Mouse (Mus musculus): ENCODE results near the gene Tnk2. TPM values are rescaled to one million over a fixed set of nuclear protein-coding genes. Genes with fewer than 3 reads are reported as not detected.

Tnk2 gene
- polyA plus RNA-seq, 1 experiment = 38.2 TPM

DNA sequence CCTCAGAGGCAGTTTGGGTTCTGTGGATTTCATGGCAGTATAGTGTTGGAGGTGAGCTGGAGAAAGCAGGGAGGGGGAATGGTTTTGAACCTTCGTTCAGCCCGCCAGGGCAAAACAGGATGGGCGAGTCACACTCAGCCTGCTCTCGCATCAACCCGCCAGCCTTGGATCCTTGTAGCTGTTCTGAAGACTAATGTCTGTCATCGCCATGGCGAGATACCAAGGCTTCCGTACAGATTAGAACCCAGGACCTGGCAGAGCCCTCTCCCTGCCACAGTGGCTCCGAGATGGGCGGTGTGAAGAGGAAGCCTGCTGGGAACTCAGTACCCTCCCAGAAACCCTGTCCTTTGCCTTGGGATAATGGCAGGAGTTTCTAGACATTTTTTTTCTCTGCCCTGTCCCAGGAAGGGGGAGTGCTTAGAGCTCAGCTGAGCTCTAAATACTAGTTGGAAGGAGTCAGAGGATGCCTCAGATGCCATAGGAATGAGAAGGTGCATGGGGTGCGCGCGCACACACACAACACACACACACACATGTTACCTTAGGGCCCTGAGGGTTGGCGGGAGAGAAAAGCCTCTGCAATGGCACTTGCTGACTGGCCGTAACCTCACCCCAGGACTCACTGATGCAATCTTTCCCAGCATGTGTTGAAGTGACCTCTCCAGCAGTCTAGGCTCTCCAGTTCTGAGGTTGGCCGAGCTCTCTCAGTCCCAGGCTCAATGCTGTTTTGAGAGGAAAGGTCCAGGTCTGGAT is 14.0 kb downstream of the Tnk2 start:
- 90% methylated on average over 16 of the region's 16 CpGs for WGBS
- no peak for DNase-seq (ENCODE audit: low read depth, low spot score)

DNA sequence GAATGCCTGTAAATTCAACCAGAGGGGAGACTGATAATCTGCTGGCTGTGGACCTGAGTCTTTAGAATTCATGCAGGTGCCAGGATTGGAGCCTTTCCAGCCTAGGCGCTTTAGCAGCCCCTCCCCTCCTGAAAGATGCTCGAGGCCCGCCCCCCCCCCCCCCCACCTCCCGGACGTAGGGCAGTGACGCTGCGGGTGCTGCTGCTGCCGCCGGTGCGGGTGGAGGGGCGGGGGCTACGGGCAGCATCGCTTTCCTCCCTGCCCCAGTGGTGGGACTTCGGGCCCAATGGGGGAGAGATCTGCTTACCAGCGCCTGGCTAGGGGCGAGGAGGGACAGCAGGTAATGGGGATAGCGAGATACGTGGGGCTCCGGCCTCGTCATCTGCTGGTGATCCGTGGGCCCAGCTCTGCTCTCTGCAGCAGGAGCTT is 15.1 kb downstream of the Tnk2 start:
- 27% methylated on average over 20 of the region's 21 CpGs for WGBS
- DNase-seq (ENCODE audit: low read depth, low spot score) = no peak

DNA sequence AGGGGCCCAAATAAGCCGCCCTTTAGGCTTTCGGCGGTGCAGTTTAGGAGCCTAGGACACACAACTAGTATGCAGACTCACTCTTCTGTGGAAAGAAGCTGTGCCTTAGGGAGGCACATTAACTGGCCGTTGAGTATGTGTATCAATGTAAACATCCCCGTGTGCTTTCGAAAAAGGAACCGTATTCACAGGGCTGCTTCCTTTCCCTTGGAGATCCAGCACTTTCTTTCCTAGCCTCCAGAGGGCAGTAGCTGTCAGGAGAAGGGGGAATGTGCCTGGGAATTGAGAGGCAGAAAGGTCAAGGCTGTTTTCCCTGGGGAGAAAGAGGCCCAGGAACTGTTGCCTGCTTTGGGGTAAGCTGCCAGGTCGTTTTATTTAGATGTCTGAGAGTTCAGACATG is 15.7 kb downstream of the Tnk2 start:
- peak; percentile 75 for DNase-seq (ENCODE audit: low read depth, low spot score)
- WGBS = 18% methylated on average over 8 of the region's 8 CpGs

DNA sequence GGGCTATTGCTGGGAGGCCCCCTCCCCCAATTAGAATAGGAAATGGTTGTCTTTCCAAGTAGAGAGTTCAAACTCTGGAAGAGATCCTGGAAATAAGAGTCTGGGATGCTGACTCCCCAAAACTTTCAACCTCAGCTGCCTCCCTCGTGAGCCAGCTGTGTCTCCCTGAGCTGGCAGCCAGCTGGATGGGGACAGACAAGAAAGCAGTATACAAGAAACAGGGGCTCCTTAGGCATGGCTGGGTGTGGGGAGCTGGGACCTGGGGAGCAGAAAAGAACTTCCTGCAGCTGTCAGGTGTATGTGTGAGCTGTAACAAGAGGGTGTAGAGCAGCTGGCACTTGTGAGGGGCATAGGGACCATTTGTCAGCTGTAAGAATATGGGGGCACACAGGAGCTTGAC is 16.4 kb downstream of the Tnk2 start:
- 9% methylated on average over 1 of the region's 1 CpGs for WGBS
- no peak for DNase-seq (ENCODE audit: low read depth, low spot score)

DNA sequence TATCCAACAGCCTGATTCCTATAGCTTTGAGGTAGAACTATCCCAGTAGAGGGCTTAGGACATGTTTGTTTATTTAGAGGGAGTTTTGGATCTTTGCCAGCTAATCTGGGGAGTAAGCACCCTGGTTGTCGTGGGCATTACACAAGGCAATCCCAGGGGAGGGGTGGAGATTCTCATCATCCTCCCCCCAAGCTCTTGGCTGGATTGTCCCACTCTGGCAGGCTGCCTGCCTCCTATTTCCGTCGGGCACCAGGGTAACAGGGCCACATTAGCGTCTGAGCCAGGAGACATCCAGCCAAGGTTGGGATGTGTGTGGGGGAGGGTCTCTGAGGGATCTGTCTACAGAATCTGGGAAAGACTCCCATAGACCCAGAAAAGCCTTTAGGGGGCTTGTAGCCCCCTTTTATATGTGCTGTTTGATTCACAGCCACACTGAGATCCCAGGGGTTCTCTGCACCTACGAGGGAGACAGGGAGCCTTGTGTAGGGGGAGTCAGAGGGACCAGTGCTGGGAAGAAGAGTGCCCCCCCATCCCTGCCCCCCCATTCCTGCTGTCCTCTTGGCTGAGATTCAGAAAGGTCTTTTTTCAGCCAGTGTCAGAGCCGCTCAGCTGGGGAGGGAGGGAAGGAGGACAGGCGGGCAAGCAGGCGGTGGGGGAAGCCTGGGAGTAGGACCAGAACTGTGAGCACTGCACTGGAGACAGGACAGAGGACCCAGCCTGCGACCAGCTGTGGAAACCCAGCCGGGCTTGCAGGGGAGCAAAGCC is 17.1 kb downstream of the Tnk2 start:
- no peak for DNase-seq (ENCODE audit: low read depth, low spot score)
- 27% methylated on average over 10 of the region's 10 CpGs for WGBS

DNA sequence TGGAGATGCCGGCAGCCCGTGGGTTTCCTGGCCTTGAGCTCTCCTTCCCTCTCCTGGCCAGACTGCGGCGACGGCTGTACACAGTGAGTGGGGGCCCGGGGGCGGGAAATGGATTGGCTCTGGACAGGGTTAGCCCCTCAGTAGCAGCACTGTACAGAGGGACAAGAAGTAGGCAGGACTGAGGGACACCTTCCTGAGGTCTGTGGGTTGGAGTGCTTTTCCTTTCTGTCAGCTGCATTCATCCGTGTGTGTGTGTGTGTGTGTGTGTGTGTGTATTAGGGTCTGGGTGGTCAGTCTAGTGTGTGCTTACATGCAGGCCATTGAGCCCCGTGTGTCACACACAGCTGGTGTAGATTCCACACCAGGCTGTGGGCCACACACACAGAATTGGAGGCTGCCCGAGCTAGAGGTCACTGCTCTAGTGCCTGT is 17.8 kb downstream of the Tnk2 start:
- WGBS = 58% methylated on average over 10 of the region's 10 CpGs
- no peak for DNase-seq (ENCODE audit: low read depth, low spot score)

DNA sequence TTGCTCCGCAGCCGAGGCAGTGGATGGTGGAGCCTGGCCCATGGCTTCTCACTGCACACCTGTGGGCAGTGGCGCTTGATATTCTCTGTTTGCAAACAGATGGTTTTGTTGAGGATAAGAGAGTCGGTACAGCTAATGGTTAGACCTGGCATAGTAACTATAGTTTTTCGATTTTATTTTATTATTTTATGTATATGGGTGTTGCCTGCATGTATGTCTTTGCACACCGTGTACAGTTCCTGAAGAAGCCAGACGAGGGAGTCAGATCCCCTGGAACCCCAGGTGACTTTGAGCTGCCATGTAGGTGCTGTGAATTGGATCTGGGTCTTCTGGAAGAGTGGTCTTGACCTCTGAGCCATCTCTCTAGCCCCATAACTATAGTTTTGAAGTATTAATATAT is 18.7 kb downstream of the Tnk2 start:
- 79% methylated on average over 7 of the region's 7 CpGs for WGBS
- no peak for DNase-seq (ENCODE audit: low read depth, low spot score)

DNA sequence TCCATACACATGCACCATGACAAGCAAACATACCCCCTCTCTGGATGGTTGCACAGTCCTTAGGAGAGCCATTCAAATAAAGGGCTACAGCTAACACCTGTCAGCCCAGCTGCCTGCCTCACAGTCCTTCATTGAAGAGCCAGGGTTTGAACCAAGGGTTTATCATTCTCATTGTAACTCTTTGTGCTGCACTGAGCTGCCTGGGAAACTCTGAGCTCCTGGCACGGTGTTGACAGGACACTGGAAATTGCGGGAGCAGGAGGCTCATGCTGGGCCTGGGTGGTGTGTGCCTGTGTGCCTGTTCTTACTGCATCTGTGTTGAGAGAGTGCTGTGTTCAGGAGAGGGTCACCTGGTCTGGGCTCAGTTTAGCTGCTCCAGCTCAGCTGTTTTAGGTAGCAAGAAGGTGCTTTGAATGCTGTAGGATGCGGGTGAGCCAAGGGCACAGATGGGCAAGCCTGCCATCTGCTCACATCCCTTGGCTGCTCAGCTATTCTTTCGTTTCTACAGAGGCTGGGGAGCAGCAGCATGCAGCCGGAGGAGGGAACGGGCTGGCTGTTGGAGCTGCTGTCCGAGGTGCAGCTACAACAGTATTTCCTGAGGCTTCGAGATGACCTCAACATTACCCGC is 19.7 kb downstream of the Tnk2 start:
- DNase-seq (ENCODE audit: low read depth, low spot score) = no peak
- 75% methylated on average over 9 of the region's 9 CpGs for whole genome bisulfite sequencing

DNA sequence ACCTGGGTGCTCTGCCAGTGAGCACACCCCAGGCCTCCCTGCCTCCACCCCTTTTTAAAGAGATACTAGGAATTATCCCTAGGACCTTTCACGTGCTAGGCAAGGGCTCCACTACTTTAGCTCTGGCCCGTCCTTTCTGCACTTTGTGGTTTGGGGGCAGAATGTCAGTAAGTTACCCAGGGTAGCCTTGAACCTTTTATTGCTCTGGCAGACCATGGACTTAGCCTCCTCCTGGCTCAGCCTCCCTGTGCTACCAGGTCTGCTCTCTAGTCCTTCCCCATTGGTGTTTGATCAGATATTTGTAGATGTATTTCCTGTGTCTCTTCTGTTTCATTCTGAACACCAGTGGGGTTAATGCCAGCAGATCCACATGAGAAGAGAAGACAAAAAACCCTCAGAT is 20.5 kb downstream of the Tnk2 start:
- 54% methylated on average over 2 of the region's 2 CpGs for WGBS
- no peak for DNase-seq (ENCODE audit: low read depth, low spot score)

DNA sequence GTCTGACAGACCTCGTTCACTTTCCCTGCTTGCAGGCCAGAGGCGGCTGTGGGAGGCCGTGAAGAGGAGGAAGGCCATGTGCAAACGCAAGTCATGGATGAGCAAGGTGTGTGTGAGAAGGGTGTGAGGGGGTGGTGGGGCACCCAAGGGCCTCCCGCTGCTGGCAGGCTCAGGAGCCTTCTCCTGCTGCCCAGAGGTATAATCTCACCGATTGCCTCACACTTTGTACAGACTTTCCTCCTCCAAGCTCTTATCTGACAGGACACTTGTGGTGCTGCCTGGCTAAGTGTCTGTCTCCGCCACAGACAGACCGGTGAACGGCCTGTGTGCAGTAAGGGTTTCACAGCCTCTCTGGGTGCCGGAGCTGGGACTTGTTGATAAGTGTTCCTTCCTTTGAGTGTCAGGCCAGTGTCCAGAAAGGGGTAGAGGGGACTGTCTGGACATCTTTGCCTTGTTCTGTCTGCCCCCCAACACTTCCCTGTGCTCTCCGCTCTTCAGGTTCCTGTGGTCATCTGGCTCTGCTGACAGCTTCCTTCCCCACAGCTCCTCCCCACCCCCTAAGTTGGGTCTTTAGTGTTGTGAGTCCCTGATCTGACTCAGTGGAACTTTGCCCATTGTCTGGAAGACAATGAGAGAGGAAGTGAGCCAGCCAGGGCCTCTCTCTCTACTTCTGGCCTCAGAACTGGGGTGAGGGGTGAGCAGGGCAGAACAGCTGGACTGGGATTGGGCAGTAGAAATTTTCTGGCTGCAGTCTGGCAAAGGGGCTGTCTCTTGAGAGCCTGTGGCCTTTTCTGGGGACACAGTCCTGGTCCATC is 22.4 kb downstream of the Tnk2 start:
- WGBS = 73% methylated on average over 11 of the region's 11 CpGs
- no peak for DNase-seq (ENCODE audit: low read depth, low spot score)

DNA sequence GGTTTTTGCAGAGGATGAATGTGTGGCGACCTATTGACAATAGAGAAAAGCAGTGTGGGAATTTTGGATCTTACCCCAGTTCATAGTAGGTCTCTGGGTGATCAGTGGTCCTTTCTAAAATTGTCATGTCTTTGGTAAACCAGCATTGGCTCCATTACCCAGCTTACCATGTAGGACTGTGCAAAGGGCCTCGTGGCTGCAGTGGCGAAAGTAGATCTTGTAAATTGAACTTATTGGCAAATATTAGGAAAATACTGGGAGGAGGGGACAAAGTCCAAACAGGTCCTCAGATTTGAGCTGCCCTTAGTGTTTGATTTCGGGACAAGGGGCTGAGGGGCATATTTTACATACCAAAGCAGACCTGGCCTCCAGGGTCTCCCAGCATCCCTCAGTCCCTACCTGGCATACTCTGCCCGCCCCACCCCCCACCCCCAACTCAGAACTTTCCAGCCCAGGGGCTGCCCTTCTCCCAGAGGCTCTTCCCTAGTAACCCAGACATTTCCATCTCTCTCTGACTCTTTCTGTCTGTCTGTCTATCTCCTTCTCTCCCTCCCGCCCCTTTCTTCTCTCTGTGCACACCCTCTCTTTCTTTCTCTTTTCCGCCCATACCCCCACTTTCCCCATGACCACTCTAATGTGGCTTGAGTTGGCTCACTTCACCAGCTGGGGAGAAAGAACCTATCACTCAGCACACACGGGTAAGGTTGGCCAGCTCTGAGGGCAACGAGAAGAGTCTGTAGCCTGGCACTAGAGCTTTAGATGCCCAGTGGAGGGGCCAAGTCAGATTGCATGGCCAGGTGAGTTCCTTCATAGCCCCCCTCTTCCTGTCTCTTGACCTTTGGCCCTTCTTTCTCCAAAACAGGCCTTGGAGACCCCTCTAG is 23.2 kb downstream of the Tnk2 start:
- 75% methylated on average over 9 of the region's 9 CpGs for WGBS
- DNase-seq (ENCODE audit: low read depth, low spot score) = no peak

DNA sequence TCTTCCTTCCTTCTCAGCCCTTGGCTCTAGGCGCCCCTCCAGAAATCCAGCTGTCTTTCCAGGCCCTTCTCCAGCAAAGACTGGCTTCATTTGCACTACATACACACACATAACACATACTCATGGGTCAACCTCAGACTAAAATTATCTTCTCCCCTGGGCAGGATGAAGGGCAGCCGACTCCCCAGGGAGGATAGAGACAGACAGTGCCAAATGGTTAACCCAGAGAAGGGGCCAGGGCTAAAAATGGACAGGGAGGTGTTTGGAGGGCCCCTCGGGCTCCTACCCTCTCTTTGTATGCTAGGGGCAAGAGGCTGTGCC is 23.8 kb downstream of the Tnk2 start:
- DNase-seq (ENCODE audit: low read depth, low spot score) = no peak
- WGBS = 77% methylated on average over 3 of the region's 3 CpGs

DNA sequence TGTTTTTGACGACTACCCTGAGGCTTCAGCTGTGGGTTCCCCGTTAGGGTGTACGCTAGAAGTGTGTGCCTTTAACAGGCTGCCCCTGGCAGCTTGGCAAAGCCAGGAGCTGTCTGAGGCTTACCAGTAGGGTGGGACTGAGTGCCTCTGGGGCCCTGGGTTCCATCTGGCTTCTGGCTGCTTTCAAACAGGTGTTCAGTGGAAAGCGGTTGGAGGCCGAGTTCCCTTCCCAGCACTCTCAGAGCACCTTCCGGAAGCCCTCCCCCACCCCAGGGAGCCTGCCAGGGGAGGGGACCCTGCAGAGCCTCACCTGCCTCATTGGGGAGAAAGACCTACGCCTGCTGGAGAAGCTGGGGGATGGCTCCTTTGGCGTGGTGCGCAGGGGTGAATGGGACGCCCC is 24.4 kb downstream of the Tnk2 start:
- WGBS = 79% methylated on average over 10 of the region's 10 CpGs
- no peak for DNase-seq (ENCODE audit: low read depth, low spot score)

DNA sequence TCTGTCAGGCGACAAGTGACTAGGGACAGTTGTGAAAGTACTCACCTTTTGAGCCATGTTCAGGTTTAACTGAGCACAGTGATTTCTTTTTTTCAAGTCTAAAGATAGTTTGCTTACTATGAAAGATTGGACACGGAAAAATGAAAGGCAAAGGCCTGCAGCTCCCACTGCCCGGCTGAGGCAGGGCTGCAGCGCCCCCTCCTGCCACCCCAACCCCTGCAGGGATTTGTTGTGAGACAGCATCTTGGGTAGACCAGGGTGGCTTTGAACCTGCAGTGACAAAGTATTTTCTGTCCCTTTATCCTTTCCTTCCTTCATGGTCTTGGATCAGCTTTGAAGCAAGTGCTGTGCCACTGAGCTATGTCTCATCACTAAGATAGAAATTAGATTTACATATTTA is 24.8 kb downstream of the Tnk2 start:
- WGBS = 83% methylated on average over 4 of the region's 4 CpGs
- DNase-seq (ENCODE audit: low read depth, low spot score) = no peak

DNA sequence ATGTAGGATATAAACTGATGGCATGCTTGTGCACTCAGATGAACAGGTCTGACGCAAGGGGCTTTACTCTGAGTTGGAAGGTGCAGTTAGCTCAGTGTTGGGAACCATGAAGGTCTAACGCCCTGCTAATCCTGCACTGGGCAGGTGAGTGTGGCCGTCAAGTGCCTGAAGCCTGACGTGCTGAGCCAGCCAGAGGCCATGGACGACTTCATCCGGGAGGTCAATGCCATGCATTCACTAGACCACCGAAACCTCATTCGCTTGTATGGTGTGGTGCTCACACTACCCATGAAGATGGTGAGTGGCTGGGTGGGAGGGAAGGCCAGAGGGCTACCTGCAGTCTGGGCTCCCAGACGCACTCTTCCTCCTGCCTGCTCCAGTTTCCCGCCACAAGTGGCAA is 25.6 kb downstream of the Tnk2 start:
- WGBS = 94% methylated on average over 10 of the region's 10 CpGs
- no peak for DNase-seq (ENCODE audit: low read depth, low spot score)

DNA sequence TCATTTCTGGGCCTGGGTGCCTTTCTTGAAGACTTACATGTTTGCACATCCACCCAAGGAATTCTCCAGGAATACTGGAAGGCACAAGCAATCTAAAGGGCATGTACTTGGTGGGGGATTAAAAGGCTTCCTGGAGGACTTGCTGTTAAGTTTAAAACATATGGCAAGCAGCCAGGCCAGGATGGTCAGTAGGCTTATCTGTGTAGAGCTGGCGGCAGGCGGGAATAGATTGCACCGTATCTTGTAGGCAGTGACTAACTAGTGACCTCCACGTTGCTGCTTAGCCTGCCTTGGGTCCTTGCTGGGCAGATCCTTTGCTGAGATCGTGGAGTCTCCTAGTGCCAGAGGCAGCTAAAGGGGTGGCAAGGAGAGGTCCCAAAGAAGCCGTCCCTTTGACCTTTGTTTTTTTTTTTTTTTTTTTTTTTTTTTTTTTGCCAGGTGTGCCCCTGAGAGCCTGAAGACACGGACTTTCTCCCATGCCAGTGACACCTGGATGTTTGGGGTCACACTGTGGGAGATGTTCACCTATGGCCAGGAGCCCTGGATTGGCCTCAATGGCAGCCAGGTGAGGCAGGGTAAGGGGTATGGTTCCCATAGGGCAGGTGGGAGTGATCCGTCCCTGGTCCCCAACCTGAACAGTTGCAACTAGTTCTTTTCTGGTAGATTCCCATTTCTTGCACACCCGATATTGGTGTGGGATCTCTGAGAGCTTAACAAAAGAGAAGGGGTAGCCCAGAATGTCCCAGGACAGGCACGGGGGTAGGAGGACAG is 26.9 kb downstream of the Tnk2 start:
- WGBS = 63% methylated on average over 10 of the region's 10 CpGs
- DNase-seq (ENCODE audit: low read depth, low spot score) = no peak

DNA sequence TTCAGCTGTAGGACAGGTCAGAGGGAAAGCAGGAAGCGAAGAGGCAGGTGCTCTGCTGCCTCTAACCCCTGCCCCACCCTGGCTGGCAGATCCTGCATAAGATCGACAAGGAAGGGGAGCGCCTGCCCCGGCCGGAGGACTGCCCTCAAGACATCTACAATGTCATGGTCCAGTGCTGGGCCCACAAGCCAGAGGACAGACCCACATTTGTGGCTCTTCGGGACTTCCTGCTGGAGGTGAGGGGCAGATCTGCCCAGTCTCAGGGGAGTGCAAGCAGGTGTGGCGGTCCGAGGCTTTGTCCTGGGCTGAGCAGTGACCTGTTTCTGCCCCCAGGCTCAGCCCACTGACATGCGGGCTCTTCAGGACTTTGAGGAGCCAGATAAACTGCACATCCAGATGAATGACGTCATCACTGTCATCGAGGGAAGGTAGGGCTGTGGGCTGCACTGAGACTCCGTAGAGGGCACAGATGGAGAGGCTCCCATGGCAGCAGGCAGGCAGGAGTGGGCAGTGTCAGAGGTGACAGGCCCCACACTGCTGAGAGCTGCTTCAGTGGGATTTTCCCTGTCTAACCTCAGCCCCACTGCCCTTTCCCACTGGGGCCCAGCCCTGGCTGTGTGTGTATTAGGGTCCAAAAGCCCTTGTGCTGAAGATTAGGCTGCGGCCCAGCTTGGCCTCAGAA is 27.7 kb downstream of the Tnk2 start:
- 66% methylated on average over 13 of the region's 13 CpGs for WGBS
- no peak for DNase-seq (ENCODE audit: low read depth, low spot score)

DNA sequence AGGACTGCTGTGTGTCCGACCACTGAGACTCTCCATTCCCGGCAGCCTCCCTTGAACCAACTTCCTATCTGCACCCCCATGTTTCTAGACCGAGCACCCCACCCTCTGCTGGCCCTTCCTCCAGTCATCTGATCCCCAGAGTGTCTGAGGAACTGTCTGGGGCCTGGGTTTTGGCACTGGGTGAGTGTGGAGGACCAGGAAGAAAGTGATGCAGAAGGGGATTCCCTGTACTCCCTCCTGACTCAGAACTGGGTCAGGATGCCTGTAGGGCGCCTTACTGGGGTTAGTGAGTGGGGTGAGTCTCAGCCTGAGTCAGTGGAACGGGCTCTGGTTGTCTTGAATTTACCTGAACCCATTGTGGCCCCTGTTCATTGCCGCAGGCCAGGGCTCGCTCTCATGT is 28.6 kb downstream of the Tnk2 start:
- 52% methylated on average over 7 of the region's 7 CpGs for WGBS
- DNase-seq (ENCODE audit: low read depth, low spot score) = no peak
